Mouse (Mus musculus): ENCODE results near the gene Bdh1. TPM values are rescaled to one million over a fixed set of nuclear protein-coding genes. Genes with fewer than 3 reads are reported as not detected.

The Bdh1 gene
- 0.62 TPM for polyA plus RNA-seq (2014; fragmentation: Illumina TruSeq; extraction: RNeasy Lipid Tissue Mini Kit (QIAGEN cat#74804); ENCODE audit: low read depth, low replicate concordance)

GRCm38 (mm10) chr16:31422000-31422399, at the start of gene Bdh1:
Gene Bdh1 (plus strand): TSS chr16:31422280.

Other genes starting within 250 kb of the Bdh1 start
- gene Acap2, start 221.0 kb upstream of the Bdh1 start, polyA plus RNA-seq (2014; fragmentation: Illumina TruSeq; extraction: RNeasy Lipid Tissue Mini Kit (QIAGEN cat#74804); ENCODE audit: low read depth, low replicate concordance) = 15.2 TPM
- gene Ppp1r2, start 147.0 kb upstream of the Bdh1 start, polyA plus RNA-seq (2014; fragmentation: Illumina TruSeq; extraction: RNeasy Lipid Tissue Mini Kit (QIAGEN cat#74804); ENCODE audit: low read depth, low replicate concordance) = 309 TPM
- gene Apod, start 107.5 kb upstream of the Bdh1 start, polyA plus RNA-seq (2014; fragmentation: Illumina TruSeq; extraction: RNeasy Lipid Tissue Mini Kit (QIAGEN cat#74804); ENCODE audit: low read depth, low replicate concordance) = 0.81 TPM
- 49.6 TPM for gene Dlg1, start 241.2 kb downstream of the Bdh1 start, polyA plus RNA-seq (2014; fragmentation: Illumina TruSeq; extraction: RNeasy Lipid Tissue Mini Kit (QIAGEN cat#74804); ENCODE audit: low read depth, low replicate concordance)

All from testis, adult 10 weeks (tissue).